ENCODE assay signal across 1 mouse cellular context in the genomic region with DNA sequence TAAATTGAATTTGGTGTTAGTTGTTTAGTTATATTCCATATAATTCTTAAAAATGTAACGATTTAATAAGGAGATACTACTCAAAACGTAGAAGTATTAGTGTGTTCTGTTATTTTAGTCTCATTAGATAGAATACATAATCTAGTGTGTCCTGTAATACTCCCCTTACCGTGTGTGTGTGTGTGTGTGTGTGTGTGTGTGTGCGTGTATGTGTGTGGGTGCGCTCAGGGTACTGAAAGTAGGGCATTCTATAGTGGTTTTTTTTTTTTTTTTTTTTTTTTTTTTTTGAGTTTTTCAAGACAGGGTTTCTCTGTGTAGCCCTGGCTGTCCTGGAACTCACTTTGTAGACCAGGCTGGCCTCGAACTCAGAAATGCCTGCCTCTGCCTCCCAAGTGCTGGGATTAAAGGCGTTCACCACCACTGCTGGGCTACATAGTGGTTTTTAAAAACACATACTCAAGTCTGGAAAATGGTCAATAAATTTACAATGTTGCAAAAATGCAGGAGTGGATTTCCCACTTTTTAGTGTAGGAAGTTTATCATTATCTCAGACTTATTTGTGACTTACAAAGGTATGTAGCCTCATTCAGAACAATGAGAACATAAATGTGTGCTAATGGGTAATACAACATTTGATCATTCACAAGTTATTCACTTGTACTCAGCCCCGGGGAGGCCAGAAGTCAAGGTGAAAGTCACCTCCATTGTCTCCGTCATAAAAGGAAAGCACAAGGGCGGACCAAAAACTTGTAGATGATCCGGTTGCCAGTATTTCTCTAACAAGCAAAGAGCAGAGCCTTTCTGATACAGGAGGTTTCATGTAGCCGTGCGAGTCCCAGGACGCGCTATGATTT.
TF ChIP-seq lines count a peak whose summit lies in the region.

No protein-coding gene starts in this region.

TF ChIP-seq in MEL, 35 proteins besides CTCF, POLR2A, EP300 and RAD21 (continued from another document):
- 0 out of 2 replicates have a peak, but pooled peaks have one; percentile 7 for TF ChIP-seq MYB (IDR thresholded peaks at IDR 0.05; ENCODE audit: low read depth, low read length)
- no peak; the same call in 1 of the 2 replicates for TF ChIP-seq MAZ (IDR thresholded peaks at IDR 0.05; ENCODE audit: low read depth, low read length)
- TF ChIP-seq ZMIZ1 (IDR thresholded peaks at IDR 0.05; ENCODE audit: low read depth, low read length): no peak
- TF ChIP-seq NELFE (IDR thresholded peaks at IDR 0.05; ENCODE audit: low read depth, low read length): no peak
- no peak for TF ChIP-seq ZKSCAN1 (IDR thresholded peaks at IDR 0.05; ENCODE audit: low read depth, low read length)
- TF ChIP-seq NRF1 (IDR thresholded peaks at IDR 0.05; ENCODE audit: insufficient read depth, low read depth, low read length, poor library complexity, severe bottlenecking): no peak
- TF ChIP-seq HCFC1 (IDR thresholded peaks at IDR 0.05; ENCODE audit: low read depth, low read length): 0 out of 2 replicates have a peak, but pooled peaks have one; percentile 23
- no peak for TF ChIP-seq CHD2 (IDR thresholded peaks at IDR 0.05; ENCODE audit: low read length)
